In the genomic region with DNA sequence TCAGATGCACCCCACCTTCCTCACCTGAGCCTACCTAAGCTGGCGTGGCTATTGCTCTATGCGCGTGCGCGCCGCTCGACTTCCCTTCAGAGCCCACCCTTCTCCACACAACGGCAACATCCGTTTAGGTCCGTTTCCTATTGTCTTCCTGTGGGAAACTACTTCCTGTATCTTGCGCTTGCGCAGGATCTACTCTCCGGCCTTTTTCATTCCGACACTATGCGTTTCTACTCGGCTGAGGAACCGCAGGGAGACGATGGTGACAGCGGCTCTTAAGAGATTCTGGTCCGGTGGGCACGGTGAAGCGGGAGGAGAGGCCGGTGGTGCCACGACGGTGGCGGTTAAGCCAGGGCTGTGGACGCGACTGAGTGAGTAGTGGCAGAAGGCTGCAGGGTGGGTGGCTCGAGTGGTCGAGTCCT, we compare ENCODE assay signal across 8 mouse cellular contexts. TPM values are rescaled to one million over a fixed set of nuclear protein-coding genes. Genes with fewer than 3 reads are reported as not detected.
A peak's percentile ranks its signal among the peaks of the same experiment; 100 is the strongest.
DNase-seq lines count a peak whose midpoint lies in the region; ATAC-seq and TF ChIP-seq lines count a peak whose summit lies in the region.

A gene (plus strand): TSS at position 20 of the 419 bp plus-strand sequence.
A gene (minus strand): TSS at position 126 of the 419 bp plus-strand sequence.

- H3K27me3 ChIP-seq in kidney, embryonic 14.5 days (ENCODE audit: control insufficient read depth, insufficient read depth, low read length): no peaks in the 10 kb centered on the region
- no peaks in the 10 kb centered on the region for H3K27me3 ChIP-seq in limb, embryonic 15.5 days

- H3K4me2 ChIP-seq in kidney, embryonic 14.5 days (replicated peaks; ENCODE audit: low read depth, low read length): peak within 1 kb of the TSS; percentile 95
- peak within 1 kb of the TSS; percentile 95 for H3K4me2 ChIP-seq in limb, embryonic 15.5 days

- no peaks in the 10 kb centered on the region for H3K9me3 ChIP-seq in kidney, embryonic 14.5 days (ENCODE audit: control insufficient read depth, low read length)
- H3K9me3 ChIP-seq in limb, embryonic 15.5 days: no peaks in the 10 kb centered on the region

- WGBS in kidney, embryonic 14.5 days: under 1% methylated on average over 30 of the region's 30 CpGs
- 0% methylated on average over 30 of the region's 30 CpGs for WGBS in limb, embryonic 15.5 days

- peak; percentile 91 for DNase-seq in A20 (ENCODE audit: low read depth, low spot score)
- peak; percentile 90 to 95 for DNase-seq in heart, adult 9 months (ENCODE audit: low spot score in 2 of 2)
- DNase-seq in monocyte, adult 2 months (ENCODE audit: low read depth in 1 of 2, low spot score in 2 of 2): peak; percentile 75 to 85
- DNase-seq in spleen, postnatal 36 days (ENCODE audit: low spot score in 2 of 2): peak; percentile 87 to 92

- H3K4me3 ChIP-seq in bone marrow macrophage, adult 2 months (ENCODE audit: insufficient read depth, low read length): peak within 1 kb of the TSS; percentile 97
- H3K4me3 ChIP-seq in embryonic fibroblast, embryonic 13.5 days (ENCODE audit: insufficient read depth, low read length): peak within 1 kb of the TSS; percentile 66
- peak within 1 kb of the TSS; percentile 96 for H3K4me3 ChIP-seq in kidney, embryonic 14.5 days (ENCODE audit: low read length)
- peak within 1 kb of the TSS; percentile 99 for H3K4me3 ChIP-seq in limb, embryonic 15.5 days

- ATAC-seq in kidney, embryonic 14.5 days (ENCODE audit: low FRiP score, low TSS enrichment): peak; percentile 94
- peak; percentile 90 for ATAC-seq in limb, embryonic 15.5 days (ENCODE audit: insufficient number of reproducible peaks, low FRiP score, low TSS enrichment, low read depth)

- peak; percentile 47; the same call in 1 of the 2 replicates for TF ChIP-seq POLR2A in bone marrow macrophage, adult 2 months (IDR thresholded peaks at IDR 0.05; ENCODE audit: borderline replicate concordance, low read depth, low read length)
- peak; percentile 78 for TF ChIP-seq POLR2A in embryonic fibroblast, embryonic 13.5 days (IDR thresholded peaks at IDR 0.05; ENCODE audit: low read depth, low read length)

- TF ChIP-seq CTCF in bone marrow macrophage, adult 2 months (IDR thresholded peaks at IDR 0.05; ENCODE audit: low read depth, low read length): no peak
- no peak for TF ChIP-seq CTCF in embryonic fibroblast, embryonic 13.5 days (IDR thresholded peaks at IDR 0.05; ENCODE audit: borderline replicate concordance, insufficient read depth, low read length)

- peak within 1 kb of the TSS; percentile 77 for H3K27ac ChIP-seq in bone marrow macrophage, adult 2 months (ENCODE audit: insufficient read depth, low read depth, low read length)
- peak within 1 kb of the TSS; percentile 57 for H3K27ac ChIP-seq in embryonic fibroblast, embryonic 13.5 days (ENCODE audit: insufficient read depth, low read length)
- peak within 1 kb of the TSS; percentile 86 for H3K27ac ChIP-seq in kidney, embryonic 14.5 days (ENCODE audit: low read depth, low read length)
- H3K27ac ChIP-seq in limb, embryonic 15.5 days: peak within 1 kb of the TSS; percentile 88

- H3K4me1 ChIP-seq in bone marrow macrophage, adult 2 months (ENCODE audit: control insufficient read depth, insufficient read depth, low read length): peaks cover 12% of the 10 kb centered on the region; the same call in 1 of the 2 replicates
- H3K4me1 ChIP-seq in embryonic fibroblast, embryonic 13.5 days (ENCODE audit: control insufficient read depth, insufficient read depth, low read length): no peaks in the 10 kb centered on the region
- H3K4me1 ChIP-seq in kidney, embryonic 14.5 days (ENCODE audit: control insufficient read depth, insufficient read depth, low read length): peaks cover 18% of the 10 kb centered on the region
- peaks cover 33% of the 10 kb centered on the region for H3K4me1 ChIP-seq in limb, embryonic 15.5 days

- peak within 1 kb of the TSS; percentile 88 for H3K9ac ChIP-seq in kidney, embryonic 14.5 days (ENCODE audit: low read depth, low read length)
- peak within 1 kb of the TSS; percentile 95 for H3K9ac ChIP-seq in limb, embryonic 15.5 days

- peaks cover 37% of the 10 kb centered on the region for H3K36me3 ChIP-seq in kidney, embryonic 14.5 days (ENCODE audit: control insufficient read depth, insufficient read depth, low read length)
- H3K36me3 ChIP-seq in limb, embryonic 15.5 days: peaks cover 50% of the 10 kb centered on the region

RNA-seq across cellular contexts. Expression of the first gene that starts in this region (rescaled TPM):
- 15.5 and 16.4 TPM in 2 replicates for polyA plus RNA-seq in bone marrow macrophage, adult 2 months (2012; ENCODE audit: insufficient read depth, insufficient read length, missing spikeins)
- polyA plus RNA-seq in embryonic fibroblast, embryonic 13.5 days (2011; ENCODE audit: insufficient read length, low read depth, missing spikeins): 29.1 and 31.6 TPM in 2 replicates
- 27.0 and 41.3 TPM in 2 replicates for polyA plus RNA-seq in kidney, embryonic 14.5 days (2014; fragmentation: Nextera tagmentation; extraction: Ambion mirVana)
- 28.3 and 31.4 TPM in 2 replicates for polyA plus RNA-seq in limb, embryonic 15.5 days (2015; fragmentation: Nextera tagmentation; extraction: Ambion mirVana)

RNA-seq across cellular contexts. Expression of the second gene that starts in this region (rescaled TPM):
- 16.1 and 17.9 TPM in 2 replicates for polyA plus RNA-seq in bone marrow macrophage, adult 2 months (2012; ENCODE audit: insufficient read depth, insufficient read length, missing spikeins)
- 7.2 and 7.4 TPM in 2 replicates for polyA plus RNA-seq in embryonic fibroblast, embryonic 13.5 days (2011; ENCODE audit: insufficient read length, low read depth, missing spikeins)
- 23.4 and 24.0 TPM in 2 replicates for polyA plus RNA-seq in kidney, embryonic 14.5 days (2014; fragmentation: Nextera tagmentation; extraction: Ambion mirVana)
- 23.3 and 23.6 TPM in 2 replicates for polyA plus RNA-seq in limb, embryonic 15.5 days (2015; fragmentation: Nextera tagmentation; extraction: Ambion mirVana)

Comparison
In these comparisons a context has a peak if more than half of its experiments do, and no peak if none do; other contexts are left out.
1. Peak in every context shown above with its lines: DNase-seq, ATAC-seq, H3K4me3 ChIP-seq and H3K27ac ChIP-seq.